Mouse (Mus musculus): ENCODE measurements around the gene Coa5. TPM values are rescaled to one million over a fixed set of nuclear protein-coding genes. Genes with fewer than 3 reads are reported as not detected.

Coa5 gene
- polyA plus RNA-seq, 1 experiment from 2014 or later, result 63.1 TPM

- H3K4me3 ChIP-seq, result no peak overlapping the region
- H3K27ac ChIP-seq, result no peak overlapping the region
- no peak for DNase-seq (ENCODE audit: low spot score)
- H3K36me3 ChIP-seq, result no peaks in the 10 kb centered on the region
- 0 out of 2 replicates have a peak, but pooled peaks cover 2% of the 10 kb centered on the region for H3K4me1 ChIP-seq
- H3K9me3 ChIP-seq (replicated peaks), result no peaks in the 10 kb centered on the region
- no peaks in the 10 kb centered on the region for H3K27me3 ChIP-seq (ENCODE audit: low read depth, poor library complexity, severe bottlenecking)
Measured at GRCm38 (mm10) chr1:37409647-37410046, 20.3 kb downstream of the Coa5 start.

- no peaks in the 10 kb centered on the region for H3K27me3 ChIP-seq (ENCODE audit: low read depth, poor library complexity, severe bottlenecking)
- H3K4me1 ChIP-seq, result 0 out of 2 replicates have a peak, but pooled peaks cover 2% of the 10 kb centered on the region
- DNase-seq (ENCODE audit: low spot score), result no peak
- H3K4me3 ChIP-seq, result no peak overlapping the region
- H3K36me3 ChIP-seq, result no peaks in the 10 kb centered on the region
- H3K27ac ChIP-seq, result no peak overlapping the region
- WGBS, result 77% methylated on average over 3 of the region's 3 CpGs
- no peaks in the 10 kb centered on the region for H3K9me3 ChIP-seq (replicated peaks)
Measured at GRCm38 (mm10) chr1:37408678-37409077, 21.2 kb downstream of the Coa5 start.

DNA sequence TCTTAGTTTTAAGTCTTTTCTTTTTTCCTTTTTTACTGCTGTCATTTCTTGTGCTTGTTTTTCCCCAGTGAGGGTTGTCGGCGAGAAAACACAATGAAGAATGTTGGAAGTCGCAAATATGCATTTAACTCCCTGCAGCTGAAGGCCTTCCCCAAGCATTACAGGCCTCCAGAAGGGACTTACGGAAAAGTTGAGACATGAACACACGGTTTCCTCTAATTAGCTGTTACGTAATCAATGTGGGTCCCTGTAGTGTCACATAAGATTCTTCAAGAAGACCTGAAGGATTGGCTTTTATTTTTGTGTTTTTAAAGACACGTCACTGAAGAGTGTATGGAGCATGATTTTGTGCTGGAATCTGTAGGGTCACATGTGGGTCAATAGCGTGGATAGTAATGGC is 21.8 kb downstream of the Coa5 start:
- H3K27me3 ChIP-seq (ENCODE audit: low read depth, poor library complexity, severe bottlenecking), result no peaks in the 10 kb centered on the region
- no peak overlapping the region for H3K4me3 ChIP-seq
- H3K9me3 ChIP-seq (replicated peaks), result no peaks in the 10 kb centered on the region
- 88% methylated on average over 8 of the region's 8 CpGs for WGBS
- no peak for DNase-seq (ENCODE audit: low spot score)
- H3K36me3 ChIP-seq, result no peaks in the 10 kb centered on the region
- no peak overlapping the region for H3K27ac ChIP-seq
- 0 out of 2 replicates have a peak, but pooled peaks cover 2% of the 10 kb centered on the region for H3K4me1 ChIP-seq

DNA sequence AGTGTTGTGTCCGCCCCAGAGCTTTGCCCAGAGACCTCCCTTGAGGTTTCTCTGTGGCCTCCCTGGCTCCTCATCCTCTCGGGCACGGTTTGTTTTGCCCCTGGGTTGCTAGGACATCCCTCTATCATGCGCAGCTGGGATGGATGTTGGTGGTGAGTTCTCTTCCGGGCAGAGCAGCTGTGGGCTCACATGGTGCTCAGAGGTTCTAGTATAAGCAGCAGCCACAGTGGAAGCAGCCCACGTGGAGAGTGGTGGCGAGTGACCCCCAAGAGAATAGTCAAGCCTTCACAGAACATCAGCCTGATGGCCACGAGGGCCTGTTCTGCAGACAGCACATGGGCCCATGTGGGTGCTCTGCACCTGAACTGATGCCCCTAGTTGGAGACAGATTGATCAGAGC is 22.7 kb downstream of the Coa5 start:
- no peaks in the 10 kb centered on the region for H3K9me3 ChIP-seq (replicated peaks)
- 0 out of 2 replicates have a peak, but pooled peaks cover 2% of the 10 kb centered on the region for H3K4me1 ChIP-seq
- no peak for DNase-seq (ENCODE audit: low spot score)
- no peak overlapping the region for H3K27ac ChIP-seq
- H3K4me3 ChIP-seq, result no peak overlapping the region
- H3K36me3 ChIP-seq, result no peaks in the 10 kb centered on the region
- 83% methylated on average over 8 of the region's 8 CpGs for WGBS
- H3K27me3 ChIP-seq (ENCODE audit: low read depth, poor library complexity, severe bottlenecking), result no peaks in the 10 kb centered on the region

DNA sequence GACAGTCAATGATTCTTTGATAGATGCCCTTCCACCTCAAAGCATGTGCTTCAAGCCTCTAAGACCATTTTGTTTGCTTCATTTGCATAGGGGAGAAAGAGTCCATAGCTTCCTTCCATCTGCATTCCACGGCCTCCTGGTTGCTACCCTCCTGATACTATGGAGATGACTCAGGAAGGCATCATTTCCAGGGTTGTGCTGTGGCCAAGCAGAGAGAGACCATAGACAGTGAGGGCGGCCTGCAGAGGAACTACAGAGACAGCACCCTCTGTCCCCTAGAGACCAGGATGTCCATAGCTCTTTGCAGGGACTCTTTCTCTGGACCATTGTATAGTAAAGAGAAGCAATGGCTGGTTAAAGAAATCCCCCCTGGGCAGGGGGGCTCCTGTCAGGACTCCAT is 24.8 kb downstream of the Coa5 start:
- no peak for DNase-seq (ENCODE audit: low spot score)
- H3K27ac ChIP-seq, result no peak overlapping the region
- H3K4me1 ChIP-seq, result 0 out of 2 replicates have a peak, but pooled peaks cover 2% of the 10 kb centered on the region
- no peaks in the 10 kb centered on the region for H3K9me3 ChIP-seq (replicated peaks)
- H3K4me3 ChIP-seq, result no peak overlapping the region
- H3K27me3 ChIP-seq (ENCODE audit: low read depth, poor library complexity, severe bottlenecking), result no peaks in the 10 kb centered on the region
- 90% methylated on average over 2 of the region's 2 CpGs for WGBS
- H3K36me3 ChIP-seq, result no peaks in the 10 kb centered on the region

GRCm38 (mm10) chr1:37401687-37402086 is 28.2 kb downstream of the Coa5 start:
- H3K9me3 ChIP-seq (replicated peaks), result no peaks in the 10 kb centered on the region
- WGBS, result 64% methylated on average over 4 of the region's 4 CpGs
- no peak overlapping the region for H3K4me3 ChIP-seq
- H3K36me3 ChIP-seq, result no peaks in the 10 kb centered on the region
- peak; percentile 49 for DNase-seq (ENCODE audit: low spot score)
- H3K27me3 ChIP-seq (ENCODE audit: low read depth, poor library complexity, severe bottlenecking), result no peaks in the 10 kb centered on the region
- no peak overlapping the region for H3K27ac ChIP-seq
- peaks cover 21% of the 10 kb centered on the region for H3K4me1 ChIP-seq

DNA sequence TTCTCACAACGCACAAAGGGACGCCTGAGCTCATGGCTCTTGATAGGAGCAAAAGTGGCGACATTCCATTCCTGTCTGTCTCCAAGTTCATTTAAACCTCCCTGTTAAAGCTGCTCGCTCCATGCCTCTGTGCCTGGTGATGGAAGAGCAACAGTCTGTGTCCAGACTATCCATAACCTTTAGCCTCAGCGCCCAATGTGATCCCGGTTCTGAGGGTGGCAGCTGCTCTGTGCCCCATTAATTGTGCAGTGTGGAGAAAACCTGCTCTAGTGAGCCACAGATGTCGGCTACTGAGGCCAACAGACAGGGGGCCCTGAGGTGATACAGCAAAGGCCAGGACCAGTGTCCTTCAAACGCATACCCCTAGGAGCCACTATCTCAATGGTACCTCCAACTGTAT is 30.2 kb downstream of the Coa5 start:
- no peaks in the 10 kb centered on the region for H3K36me3 ChIP-seq
- no peaks in the 10 kb centered on the region for H3K9me3 ChIP-seq (replicated peaks)
- H3K4me1 ChIP-seq, result peaks cover 24% of the 10 kb centered on the region
- no peak overlapping the region for H3K27ac ChIP-seq
- H3K4me3 ChIP-seq, result no peak overlapping the region
- H3K27me3 ChIP-seq (ENCODE audit: low read depth, poor library complexity, severe bottlenecking), result no peaks in the 10 kb centered on the region
- DNase-seq (ENCODE audit: low spot score), result no peak
- WGBS, result 70% methylated on average over 8 of the region's 8 CpGs

DNA sequence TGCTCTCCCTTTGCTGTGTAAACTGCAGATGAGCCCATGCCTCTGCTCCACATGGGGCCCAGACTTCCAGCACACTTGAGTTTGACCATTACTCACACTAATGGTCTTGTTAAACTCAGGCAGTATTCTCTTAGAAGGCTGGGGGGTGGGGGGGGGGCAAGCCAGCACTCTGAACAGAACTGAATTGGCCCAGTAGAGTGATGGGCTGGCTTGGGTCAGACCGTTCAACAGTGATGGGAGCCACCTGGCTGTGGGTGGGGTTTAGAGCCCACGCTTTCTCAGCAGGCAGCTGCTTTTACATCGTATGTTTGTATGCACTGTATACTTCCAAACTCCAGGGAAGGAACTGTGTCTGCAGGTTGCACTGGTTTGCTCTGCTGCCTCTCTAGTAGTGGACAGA is 30.9 kb downstream of the Coa5 start:
- Histone ChIP-seq H3K27ac (no peak overlapping the region), H3K9me3 (replicated peaks) (no peaks in the 10 kb centered on the region), H3K36me3 (no peaks in the 10 kb centered on the region), H3K27me3 (ENCODE audit: low read depth, poor library complexity, severe bottlenecking) (no peaks in the 10 kb centered on the region), H3K4me3 (no peak overlapping the region), H3K4me1 (peaks cover 24% of the 10 kb centered on the region)
- 25% methylated on average over 3 of the region's 3 CpGs for WGBS
- DNase-seq (ENCODE audit: low spot score), result no peak

DNA sequence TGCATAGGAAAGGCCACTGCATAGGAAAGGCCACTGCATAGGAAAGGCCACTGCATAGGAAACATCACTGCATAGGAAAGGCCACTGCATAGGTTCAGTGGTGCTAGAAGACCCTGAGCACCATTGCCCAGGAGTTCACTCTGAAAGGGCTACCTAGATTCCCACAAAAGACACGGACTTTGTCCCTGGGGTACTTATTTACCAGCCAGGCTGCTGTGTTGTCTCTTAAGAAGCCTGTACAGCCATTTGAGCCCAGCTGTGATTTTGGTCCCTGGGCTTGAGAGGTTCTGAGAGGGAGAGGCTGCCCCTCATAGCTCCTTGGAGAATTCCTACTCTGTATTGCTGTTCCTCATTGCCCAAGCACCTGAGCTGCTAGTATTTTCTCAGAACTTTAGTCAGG is 33.4 kb downstream of the Coa5 start:
- Histone ChIP-seq H3K4me3 (no peak overlapping the region), H3K4me1 (peaks cover 24% of the 10 kb centered on the region), H3K9me3 (replicated peaks) (no peaks in the 10 kb centered on the region), H3K36me3 (0 out of 2 replicates have a peak, but pooled peaks cover 2% of the 10 kb centered on the region), H3K27ac (no peak overlapping the region), H3K27me3 (ENCODE audit: low read depth, poor library complexity, severe bottlenecking) (no peaks in the 10 kb centered on the region)
- DNase-seq (ENCODE audit: low spot score), result no peak
- WGBS, result 75% methylated on average over 1 of the region's 1 CpGs

DNA sequence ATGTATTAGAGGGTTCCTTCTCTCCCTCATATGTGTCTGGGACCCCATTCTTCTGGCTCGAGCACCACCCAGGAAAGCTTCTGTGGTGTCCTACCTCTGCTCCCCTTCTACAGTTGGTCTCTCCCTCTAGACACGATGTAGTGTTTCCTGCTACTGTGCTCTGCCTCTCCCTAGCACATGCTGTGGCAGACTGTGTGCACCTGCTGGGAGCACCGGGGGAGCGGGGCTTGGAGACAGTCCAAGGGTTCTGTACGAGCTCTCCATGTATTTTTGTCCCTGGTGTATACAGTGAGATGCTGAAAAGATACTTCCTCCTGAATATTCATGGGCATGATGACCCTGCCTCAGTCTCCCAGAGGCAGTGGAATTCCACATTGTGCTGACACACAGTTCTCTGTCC is 36.7 kb downstream of the Coa5 start:
- no peaks in the 10 kb centered on the region for H3K9me3 ChIP-seq (replicated peaks)
- 91% methylated on average over 5 of the region's 5 CpGs for WGBS
- H3K36me3 ChIP-seq, result 0 out of 2 replicates have a peak, but pooled peaks cover 5% of the 10 kb centered on the region
- DNase-seq (ENCODE audit: low spot score), result no peak
- H3K4me3 ChIP-seq, result no peak overlapping the region
- no peaks in the 10 kb centered on the region for H3K27me3 ChIP-seq (ENCODE audit: low read depth, poor library complexity, severe bottlenecking)
- no peak overlapping the region for H3K27ac ChIP-seq
- H3K4me1 ChIP-seq, result peaks cover 8% of the 10 kb centered on the region; the same call in 1 of the 2 replicates

DNA sequence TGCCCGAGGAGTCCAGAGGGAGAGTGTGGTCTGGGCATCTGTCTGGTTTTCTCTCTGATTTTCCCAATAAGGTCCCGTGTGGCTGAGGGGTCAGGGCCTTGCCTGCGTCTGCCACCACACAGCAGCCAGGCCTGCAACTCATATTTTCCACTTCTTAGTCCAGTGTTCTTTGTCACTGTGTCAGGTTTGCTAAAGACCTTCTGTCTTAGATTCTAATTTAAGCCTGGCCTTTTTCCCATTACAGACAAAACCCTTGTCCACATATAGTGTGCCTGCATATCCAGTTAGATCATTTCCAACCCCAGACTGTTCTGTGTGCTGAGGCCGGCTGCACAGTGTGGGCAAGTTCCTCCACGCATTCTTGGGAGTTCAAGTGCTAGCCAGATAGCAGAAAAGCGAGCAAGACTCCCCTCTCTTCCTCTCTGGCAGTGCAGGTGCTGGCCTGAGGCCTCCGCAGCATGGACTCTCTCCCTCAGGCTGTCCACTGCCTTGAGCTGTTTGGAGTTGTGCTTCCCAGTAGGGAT is 43.4 kb downstream of the Coa5 start:
- 0 out of 2 replicates have a peak, but pooled peaks cover 2% of the 10 kb centered on the region for H3K36me3 ChIP-seq
- no peaks in the 10 kb centered on the region for H3K27me3 ChIP-seq (ENCODE audit: low read depth, poor library complexity, severe bottlenecking)
- WGBS, result 85% methylated on average over 7 of the region's 7 CpGs
- H3K9me3 ChIP-seq (replicated peaks), result no peaks in the 10 kb centered on the region
- no peak overlapping the region for H3K4me3 ChIP-seq
- H3K4me1 ChIP-seq, result no peaks in the 10 kb centered on the region
- no peak overlapping the region for H3K27ac ChIP-seq
- DNase-seq (ENCODE audit: low spot score), result no peak

DNA sequence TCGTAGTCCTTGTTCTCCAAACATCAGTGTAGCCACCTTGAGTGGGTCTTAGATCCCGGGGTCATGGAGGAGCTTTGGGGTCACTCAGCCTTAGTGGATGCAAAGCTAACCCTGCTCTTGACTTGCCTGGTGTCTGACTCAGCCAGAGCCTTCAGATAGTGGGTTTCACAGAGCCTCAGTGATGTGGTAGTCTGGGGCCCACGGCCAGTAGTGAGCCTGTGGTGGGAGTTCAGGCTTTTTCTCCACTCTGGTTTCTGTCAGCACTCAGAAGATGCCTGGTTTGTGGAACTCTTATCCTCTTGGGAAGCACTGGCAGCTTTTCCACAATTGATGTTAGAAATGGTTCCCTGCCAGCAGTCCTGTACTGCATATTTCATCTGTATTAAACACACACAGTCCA is 45.6 kb downstream of the Coa5 start:
- DNase-seq (ENCODE audit: low spot score), result no peak
- H3K27ac ChIP-seq, result no peak overlapping the region

GRCm38 (mm10) chr1:37380913-37381312 is 49.0 kb downstream of the Coa5 start:
- Histone ChIP-seq H3K4me1 (peaks cover 23% of the 10 kb centered on the region), H3K27ac (no peak overlapping the region), H3K27me3 (ENCODE audit: low read depth, poor library complexity, severe bottlenecking) (no peaks in the 10 kb centered on the region), H3K9me3 (replicated peaks) (no peaks in the 10 kb centered on the region), H3K4me3 (no peak overlapping the region), H3K36me3 (0 out of 2 replicates have a peak, but pooled peaks cover 3% of the 10 kb centered on the region)
- WGBS, result 79% methylated on average over 5 of the region's 5 CpGs
- DNase-seq (ENCODE audit: low spot score), result no peak

More for the DNA sequence above, 45.6 kb downstream of the Coa5 start:
- 92% methylated on average over 3 of the region's 3 CpGs for WGBS
- H3K27me3 ChIP-seq (ENCODE audit: low read depth, poor library complexity, severe bottlenecking), result no peaks in the 10 kb centered on the region
- no peaks in the 10 kb centered on the region for H3K9me3 ChIP-seq (replicated peaks)
- H3K4me1 ChIP-seq, result peaks cover 3% of the 10 kb centered on the region
- H3K4me3 ChIP-seq, result no peak overlapping the region
- H3K36me3 ChIP-seq, result 0 out of 2 replicates have a peak, but pooled peaks cover 3% of the 10 kb centered on the region

GRCm38 (mm10) chr1:37379536-37379935 is 50.4 kb downstream of the Coa5 start:
- 53% methylated on average over 4 of the region's 4 CpGs for WGBS
- H3K9me3 ChIP-seq (replicated peaks), result no peaks in the 10 kb centered on the region
- H3K4me3 ChIP-seq, result no peak overlapping the region
- peaks cover 25% of the 10 kb centered on the region for H3K4me1 ChIP-seq
- peak overlapping the region; percentile 2; the same call in 1 of the 2 replicates for H3K27ac ChIP-seq
- H3K36me3 ChIP-seq, result 0 out of 2 replicates have a peak, but pooled peaks cover 3% of the 10 kb centered on the region
- no peak for DNase-seq (ENCODE audit: low spot score)
- H3K27me3 ChIP-seq (ENCODE audit: low read depth, poor library complexity, severe bottlenecking), result no peaks in the 10 kb centered on the region

All from limb, embryonic 10.5 days (tissue).